Mouse (Mus musculus) intestine, postnatal 0 days (tissue): ENCODE results near the gene Dvl2. TPM values are rescaled to one million over a fixed set of nuclear protein-coding genes. Genes with fewer than 3 reads are reported as not detected.
A peak's percentile ranks its signal among the peaks of the same experiment; 100 is the strongest.

Source experiments
- ATAC-seq: fragments of 200-750 bp; cut with Nextera tagmentation; 2 replicates; pipeline ENCODE4 v1.8.0; 2017; ENCODE audit warnings: mild to moderate bottlenecking, moderate TSS enrichment, moderate library complexity
- H3K27ac ChIP-seq: fragments of 300-500 bp; sonication (generic); 2 replicates; pipeline ENCODE4 v1.5.1; 2014; ENCODE audit warnings: mild to moderate bottlenecking, low read depth, low read length, moderate library complexity
- H3K27me3 ChIP-seq: fragments of 300-500 bp; sonication (generic); replicated peaks from 2 replicates; pipeline ENCODE4 v1.6.1; 2014; ENCODE audit warnings: low read length, mixed read lengths; ENCODE audit not compliant: control insufficient read depth, insufficient read depth
- H3K36me3 ChIP-seq: fragments of 300-500 bp; sonication (generic); 2 replicates; pipeline ENCODE4 v1.6.1; 2014; ENCODE audit warnings: mild to moderate bottlenecking, moderate library complexity; ENCODE audit not compliant: control insufficient read depth, insufficient read depth
- H3K4me1 ChIP-seq: fragments of 300-500 bp; sonication (generic); replicated peaks from 2 replicates; pipeline ENCODE4 v1.6.1; 2014; ENCODE audit warnings: antibody characterized with exemption, low read length, mixed read lengths; ENCODE audit not compliant: control insufficient read depth, insufficient read depth
- H3K4me2 ChIP-seq: fragments of 300-500 bp; sonication (generic); replicated peaks from 2 replicates; pipeline ENCODE4 v1.6.1; 2014; ENCODE audit warnings: low read depth, mild to moderate bottlenecking, moderate library complexity
- H3K4me3 ChIP-seq: fragments of 300-500 bp; sonication (generic); 2 replicates; pipeline ENCODE4 v1.5.1; 2014; ENCODE audit warnings: low read depth, low read length
- H3K9ac ChIP-seq: fragments of 300-500 bp; sonication (generic); 2 replicates; pipeline ENCODE4 v1.6.1; 2014; ENCODE audit warnings: mild to moderate bottlenecking, low read depth, low read length
- H3K9me3 ChIP-seq: fragments of 300-500 bp; sonication (generic); 2 replicates; pipeline ENCODE4 v1.6.1; 2016; ENCODE audit warnings: mixed run types; ENCODE audit not compliant: control insufficient read depth
- CTCF ChIP-seq: sonication (generic); IDR thresholded peaks from 2 replicates; pipeline ENCODE4 v1.5.1; 2016; ENCODE audit warnings: low read depth, mild to moderate bottlenecking, control low read depth, antibody characterized with exemption, moderate library complexity
- WGBS: fragments of 180-500 bp; shearing (Covaris S2); extraction: QIAGEN DNeasy Blood & Tissue Kit; methylation state at CpG from one replicate; pipeline ENCODE4 v1.1.7; 2014; 5-methylcytosine and 5-hydroxymethylcytosine counted together
- polyA plus RNA-seq: library from polyadenylated mRNA; unstranded; fragments of >200 nt; fragmentation: Nextera tagmentation; extraction: Ambion mirVana; gene quantifications from 2 replicates; pipeline ENCODE4 v1.2.1, GENCODE M21; 2015

Gene Dvl2
- polyA plus RNA-seq, 1 experiment from 2014 or later = 9.1 TPM

DNA sequence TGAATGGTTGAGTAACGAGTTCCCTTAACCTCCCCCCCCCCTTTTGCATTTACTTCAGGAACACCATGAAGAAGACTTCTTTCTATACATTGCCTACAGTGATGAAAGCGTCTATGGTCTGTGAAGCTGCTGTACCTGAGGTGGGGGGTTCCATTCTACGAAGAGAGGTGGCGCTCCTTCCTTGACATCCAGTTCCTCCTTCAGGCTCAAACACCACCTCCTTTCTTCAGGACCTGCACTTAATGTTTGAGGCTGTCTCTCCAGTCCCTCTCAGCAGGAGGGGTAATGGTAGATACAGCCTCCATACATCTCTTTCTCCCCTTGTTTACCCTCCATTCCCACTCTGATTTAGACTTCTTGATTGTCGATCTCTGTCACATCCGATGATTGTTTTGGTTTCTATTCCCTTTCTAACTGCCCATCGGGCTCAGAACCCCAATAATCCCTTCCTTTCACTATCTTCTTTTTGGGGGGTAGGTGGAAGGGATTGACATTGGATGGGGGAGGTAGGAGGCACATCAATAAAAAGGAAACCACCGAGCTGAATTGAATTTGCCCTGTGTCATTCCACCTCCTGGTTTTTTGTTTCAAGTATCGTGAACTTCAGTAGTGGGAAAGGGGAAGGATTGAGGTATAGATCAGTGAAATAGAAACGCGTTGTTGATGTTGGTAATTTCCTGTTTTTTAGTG, 5.8 kb upstream of the Dvl2 start:
- peak overlapping the region; percentile 80; the same call in 1 of the 2 replicates for H3K4me2 ChIP-seq

DNA sequence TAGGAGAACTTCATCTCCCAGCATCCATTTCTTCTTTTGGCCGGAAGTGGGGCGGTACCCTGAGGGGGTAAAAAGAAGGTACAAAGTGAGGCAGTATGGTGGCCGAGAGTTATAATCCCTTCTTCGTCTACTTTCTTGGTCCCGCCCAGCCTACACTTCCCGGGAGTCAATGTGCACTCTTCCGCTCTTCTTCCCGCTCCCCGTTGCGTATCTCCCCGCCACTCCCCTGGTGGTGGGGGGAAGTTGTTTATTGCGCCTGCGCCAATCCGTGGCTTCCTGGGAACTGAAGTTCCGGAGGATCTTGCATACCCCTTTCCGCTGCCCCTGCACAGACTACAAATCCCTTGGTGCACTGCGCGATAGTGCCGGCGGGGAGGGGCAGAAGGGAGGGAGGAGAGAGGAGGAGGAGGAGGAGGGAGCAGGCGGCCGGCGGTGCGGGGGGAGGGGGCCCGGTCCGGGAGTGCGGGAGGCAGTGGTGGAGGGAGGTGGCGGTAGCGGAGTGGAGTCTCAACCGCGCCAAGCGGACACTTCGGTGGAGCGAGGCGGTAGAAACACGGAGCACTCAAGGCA, 4.9 kb upstream of the Dvl2 start, which contains the start of gene Phf23:
Gene Phf23 (plus strand): TSS at position 387 of the 570 bp plus-strand sequence.
- peak within 1 kb of the TSS; percentile 86 for H3K9ac ChIP-seq
- H3K27ac ChIP-seq = peak within 1 kb of the TSS; percentile 97
- no peaks in the 10 kb centered on the region for H3K4me1 ChIP-seq
- H3K4me2 ChIP-seq = peak within 1 kb of the TSS; percentile 80
- under 1% methylated on average over 36 of the region's 36 CpGs for WGBS
- peaks cover 31% of the 10 kb centered on the region for H3K36me3 ChIP-seq
- no peaks in the 10 kb centered on the region for H3K9me3 ChIP-seq
- peak; percentile 59 for TF ChIP-seq CTCF
- peak; percentile 79 for ATAC-seq
- no peaks in the 10 kb centered on the region for H3K27me3 ChIP-seq
- H3K4me3 ChIP-seq = peak within 1 kb of the TSS; percentile 90

More for the DNA sequence above, 5.8 kb upstream of the Dvl2 start:
- WGBS = 86% methylated on average over 11 of the region's 11 CpGs
- peak; percentile 46 for TF ChIP-seq CTCF
- H3K27me3 ChIP-seq = no peaks in the 10 kb centered on the region
- H3K36me3 ChIP-seq = peaks cover 37% of the 10 kb centered on the region
- H3K9me3 ChIP-seq = no peaks in the 10 kb centered on the region
- H3K4me3 ChIP-seq = no peak overlapping the region
- no peaks in the 10 kb centered on the region for H3K4me1 ChIP-seq
- no peak for ATAC-seq
- no peak overlapping the region for H3K9ac ChIP-seq
- no peak overlapping the region for H3K27ac ChIP-seq

DNA sequence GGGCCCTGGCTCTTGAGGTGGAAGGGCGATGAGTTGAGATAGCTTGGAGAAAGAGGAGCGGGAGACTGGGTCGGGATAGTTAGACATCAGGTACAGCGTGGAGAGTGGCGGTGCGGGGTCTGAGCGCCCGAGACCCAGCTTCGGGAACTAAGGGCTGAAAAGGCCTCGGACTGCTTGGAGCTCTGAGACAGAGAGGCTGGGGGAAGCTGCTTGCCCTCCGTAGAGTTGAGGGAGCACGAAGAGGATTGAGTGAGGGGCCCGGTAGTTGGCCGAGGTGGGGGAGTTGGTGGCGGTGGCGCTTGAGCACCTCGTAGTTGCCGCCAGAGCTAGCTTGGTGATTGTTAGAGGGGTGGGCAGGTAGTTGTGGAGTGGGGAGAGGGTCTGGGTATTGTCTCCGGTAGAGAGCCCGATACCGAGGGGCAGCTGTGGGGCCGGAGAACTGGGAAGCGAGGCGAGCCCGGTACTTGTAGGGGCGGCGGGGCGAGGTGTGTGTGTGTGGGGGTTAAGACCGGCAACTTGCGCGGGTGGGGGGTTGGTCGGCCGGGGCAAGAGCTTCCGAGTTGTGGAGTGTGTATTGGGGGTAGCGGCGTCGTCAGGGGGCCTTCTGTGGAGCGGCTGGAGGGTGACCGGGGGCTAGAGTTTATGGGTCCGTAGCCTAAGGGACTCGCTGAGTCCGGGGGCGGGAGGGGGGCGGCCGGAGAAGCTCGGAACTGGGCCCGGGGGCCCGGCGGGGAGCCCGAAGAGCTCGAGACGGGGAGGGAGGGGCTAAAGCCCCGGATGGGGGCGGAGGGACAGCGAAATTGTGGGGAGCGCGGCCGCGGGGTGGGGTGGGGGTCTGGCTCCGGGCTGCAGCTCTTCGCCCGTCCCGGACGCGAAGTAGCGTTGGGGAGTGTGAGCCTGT, 4.0 kb upstream of the Dvl2 start:
- WGBS = 3% methylated on average over 65 of the region's 66 CpGs
- peak; percentile 2; the same call in 1 of the 2 replicates for ATAC-seq
- Histone ChIP-seq H3K4me1 (no peaks in the 10 kb centered on the region), H3K4me2 (peak overlapping the region; percentile 80), H3K36me3 (peaks cover 31% of the 10 kb centered on the region), H3K27me3 (no peaks in the 10 kb centered on the region), H3K4me3 (peak overlapping the region; percentile 90), H3K9ac (peak overlapping the region; percentile 86), H3K9me3 (no peaks in the 10 kb centered on the region), H3K27ac (peak overlapping the region; percentile 97)
- no peak for TF ChIP-seq CTCF

DNA sequence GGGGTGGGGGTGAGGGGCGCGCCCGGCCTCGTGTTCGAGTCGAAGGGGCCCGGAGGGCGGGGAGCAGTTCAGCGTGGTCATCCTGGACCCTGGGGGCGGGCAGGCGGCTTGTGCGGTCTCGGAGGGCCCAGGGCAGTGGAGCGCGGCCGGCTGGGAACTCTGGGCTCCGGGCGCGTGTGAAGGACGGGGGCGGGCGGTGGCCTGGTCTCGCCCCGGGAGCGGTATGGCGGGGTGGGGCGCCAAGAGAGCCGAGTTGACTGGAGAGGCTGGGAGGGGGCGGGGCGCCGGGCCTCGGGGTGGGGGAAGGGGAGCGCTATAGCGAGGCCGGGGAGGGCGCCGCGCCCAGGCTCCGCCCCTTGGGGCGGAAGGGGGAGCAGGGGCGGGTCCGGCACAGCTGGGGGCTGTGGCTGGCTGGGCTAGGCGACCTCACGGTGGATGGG, 3.3 kb upstream of the Dvl2 start:
- ATAC-seq = peak; percentile 59
- Histone ChIP-seq H3K27ac (peak overlapping the region; percentile 97), H3K36me3 (peaks cover 31% of the 10 kb centered on the region), H3K9ac (peak overlapping the region; percentile 86), H3K27me3 (no peaks in the 10 kb centered on the region), H3K4me3 (peak overlapping the region; percentile 90), H3K4me2 (peak overlapping the region; percentile 80), H3K4me1 (peaks cover 1% of the 10 kb centered on the region), H3K9me3 (no peaks in the 10 kb centered on the region)
- TF ChIP-seq CTCF = no peak; the same call in 1 of the 2 replicates
- 2% methylated on average over 24 of the region's 44 CpGs for WGBS

DNA sequence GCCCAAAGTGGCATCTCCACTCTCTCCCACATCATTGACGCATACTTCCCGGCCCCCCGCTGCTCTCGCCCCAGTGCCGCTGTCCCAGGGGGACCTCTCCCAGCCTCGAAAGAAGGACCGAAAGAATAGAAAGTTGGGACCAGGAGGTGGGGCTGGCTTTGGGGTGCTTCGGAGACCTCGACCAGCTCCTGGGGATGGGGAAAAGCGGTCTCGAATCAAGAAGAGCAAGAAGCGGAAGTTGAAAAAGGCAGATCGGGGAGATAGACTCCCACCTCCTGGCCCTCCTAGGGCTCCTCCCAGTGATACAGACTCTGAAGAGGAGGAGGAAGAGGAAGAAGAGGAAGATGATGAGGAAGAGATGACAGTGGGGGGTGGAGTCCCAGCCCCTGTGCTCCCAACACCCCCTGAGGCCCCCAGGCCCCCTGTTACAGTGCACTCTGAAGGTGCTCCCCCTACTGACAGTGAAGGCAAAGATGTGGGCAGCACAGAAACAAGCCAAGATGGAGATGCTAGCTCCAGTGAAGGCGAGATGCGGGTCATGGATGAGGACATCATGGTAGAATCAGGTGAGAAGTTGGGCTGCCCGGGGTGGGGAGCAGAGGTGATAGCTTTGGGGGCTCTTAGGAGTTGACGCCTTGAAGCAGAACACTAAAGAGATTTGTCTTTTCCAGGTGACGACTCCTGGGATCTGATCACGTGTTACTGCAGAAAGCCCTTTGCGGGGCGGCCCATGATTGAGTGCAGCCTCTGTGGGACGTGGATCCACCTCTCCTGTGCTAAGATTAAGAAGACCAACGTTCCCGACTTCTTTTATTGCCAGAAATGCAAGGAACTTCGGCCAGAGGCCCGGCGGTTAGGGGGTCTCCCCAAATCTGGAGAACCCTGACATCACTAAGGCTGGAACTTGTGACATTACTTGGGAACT, 1.6 kb upstream of the Dvl2 start:
- H3K4me2 ChIP-seq = no peak overlapping the region
- peak overlapping the region; percentile 21; the same call in 1 of the 2 replicates for H3K27ac ChIP-seq
- no peak for ATAC-seq
- no peaks in the 10 kb centered on the region for H3K9me3 ChIP-seq
- peak; percentile 57 for TF ChIP-seq CTCF
- peaks cover 25% of the 10 kb centered on the region for H3K36me3 ChIP-seq
- H3K4me1 ChIP-seq = peaks cover 6% of the 10 kb centered on the region
- no peaks in the 10 kb centered on the region for H3K27me3 ChIP-seq
- no peak overlapping the region for H3K4me3 ChIP-seq
- WGBS = 91% methylated on average over 27 of the region's 27 CpGs
- H3K9ac ChIP-seq = no peak overlapping the region
